Mouse (Mus musculus) CH12.LX (cell line): ENCODE data around the gene Tpcn1.

ENCODE experiments used
- CHD2 ChIP-seq: IDR thresholded peaks from 2 replicates; pipeline ENCODE4 v1.6.1; 2011; ENCODE audit warnings: low read length, improper control_type of control experiment
- CTCF ChIP-seq, 2 experiments: IDR thresholded peaks in 1 of 2; conservative IDR thresholded peaks in 1 of 2; 2 replicates each; pipeline ENCODE4 v1.5.1; 2011 to 2012; ENCODE audit warnings: low read depth in 2 of 2, low read length in 2 of 2, improper control_type of control experiment in 1 of 2, inconsistent platforms in 1 of 2, mild to moderate bottlenecking in 1 of 2, moderate library complexity in 1 of 2
- E2F4 ChIP-seq: IDR thresholded peaks from 2 replicates; pipeline ENCODE4 v1.6.1; 2011; ENCODE audit warnings: low read depth, low read length, improper control_type of control experiment; ENCODE audit not compliant: insufficient replicate concordance
- GABPA ChIP-seq: IDR thresholded peaks from 2 replicates; pipeline ENCODE4 v1.6.1; 2012; ENCODE audit warnings: low read depth, low read length, improper control_type of control experiment, inconsistent platforms; ENCODE audit not compliant: insufficient replicate concordance
- MEF2A ChIP-seq: IDR thresholded peaks from 2 replicates; pipeline ENCODE4 v1.6.1; 2014; ENCODE audit warnings: low read depth, mild to moderate bottlenecking, inconsistent platforms, low read length, improper control_type of control experiment, borderline replicate concordance
- MYC ChIP-seq: IDR thresholded peaks from 2 replicates; pipeline ENCODE4 v1.6.1; 2011; ENCODE audit warnings: low read depth, mild to moderate bottlenecking, improper control_type of control experiment, low read length
- POLR2A ChIP-seq: IDR thresholded peaks from 2 replicates; pipeline ENCODE4 v1.6.1; 2011; ENCODE audit warnings: low read depth, mild to moderate bottlenecking, improper control_type of control experiment, low read length
- ZC3H11A ChIP-seq: IDR thresholded peaks from 2 replicates; pipeline ENCODE4 v1.6.1; 2012; ENCODE audit warnings: low read depth, mild to moderate bottlenecking, inconsistent platforms, low read length, improper control_type of control experiment
- ZNF384 ChIP-seq: IDR thresholded peaks from 2 replicates; pipeline ENCODE4 v1.6.1; 2012; ENCODE audit warnings: low read depth, low read length, improper control_type of control experiment, inconsistent platforms

DNA sequence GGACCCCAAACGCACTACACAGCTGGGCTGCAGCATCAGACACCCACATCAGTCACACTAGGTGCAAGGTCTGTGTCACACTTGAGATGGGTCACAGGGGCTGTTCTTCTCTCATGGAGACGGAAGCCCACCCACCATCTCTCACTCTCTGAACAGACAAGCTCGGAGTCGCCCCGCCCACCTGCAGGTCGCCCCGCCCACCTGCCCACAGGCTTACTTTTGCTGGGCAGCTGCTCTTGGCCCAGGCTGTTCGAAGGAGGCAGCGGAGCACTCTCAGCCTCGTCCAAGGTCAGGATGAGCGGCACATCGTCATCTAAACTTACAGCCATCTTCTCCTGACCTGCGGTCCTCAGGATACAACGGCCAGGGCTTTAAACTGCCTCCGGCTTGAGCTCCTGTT, 3.5 kb downstream of the Tpcn1 start:
- TF ChIP-seq POLR2A (no peak), ZNF384 (no peak), CTCF (conservative IDR thresholded peaks at IDR 0.05 in 1 of 2, IDR thresholded peaks at IDR 0.05 in 1 of 2; ENCODE audit: low read depth in 2 of 2, low read length in 2 of 2) (no peak), MEF2A (no peak), E2F4 (no peak), GABPA (no peak), CHD2 (no peak), ZC3H11A (no peak), MYC (no peak)
